Mouse (Mus musculus) liver, embryonic 14.5 days (tissue): ENCODE results near the gene Bpifb9a. TPM values are rescaled to one million over a fixed set of nuclear protein-coding genes. Genes with fewer than 3 reads are reported as not detected.
"Not testable (repeated sequence)": the region's sequence is repeated elsewhere in the genome, so short reads cannot be mapped to it uniquely, and the experiment has no call there.

Experiments
- ATAC-seq: fragments of 200-750 bp; cut with Nextera tagmentation; 2 replicates; pipeline ENCODE4 v1.8.0; 2017; ENCODE audit warnings: moderate number of reproducible peaks, mild to moderate bottlenecking, moderate library complexity; ENCODE audit not compliant: insufficient read depth
- DNase-seq, 3 experiments: peaks; one replicate each; pipeline ENCODE4 v3.0.0-alpha.2; 2012 to 2013; ENCODE audit warnings: low read depth in 3 of 3, low spot score in 3 of 3
- H3K27ac ChIP-seq: fragments of 300-500 bp; sonication (generic); 2 replicates; pipeline ENCODE4 v1.5.1; 2014; ENCODE audit warnings: moderate library complexity, mild to moderate bottlenecking, control low read depth, inconsistent platforms
- H3K27me3 ChIP-seq: fragments of 300-500 bp; sonication (generic); 2 replicates; pipeline ENCODE4 v1.6.1; 2014; ENCODE audit warnings: mild to moderate bottlenecking, low read length, moderate library complexity; ENCODE audit not compliant: control insufficient read depth, insufficient read depth
- H3K36me3 ChIP-seq: fragments of 300-500 bp; sonication (generic); replicated peaks from 2 replicates; pipeline ENCODE4 v1.6.1; 2014; ENCODE audit warnings: low read depth; ENCODE audit not compliant: control insufficient read depth, insufficient read depth
- H3K4me1 ChIP-seq, 2 experiments: fragments of 200-500 bp in 1 of 2; fragments of 300-500 bp in 1 of 2; sonication (generic) in 1 of 2; replicated peaks; 2 replicates each; pipeline ENCODE4 v1.6.1; 2012 to 2014; ENCODE audit warnings: antibody characterized with exemption in 1 of 2, inconsistent platforms in 1 of 2, low read length in 1 of 2; ENCODE audit not compliant: control insufficient read depth in 2 of 2, insufficient read depth in 2 of 2
- H3K4me2 ChIP-seq: fragments of 300-500 bp; sonication (generic); 2 replicates; pipeline ENCODE4 v1.6.1; 2014; ENCODE audit warnings: low read depth, mild to moderate bottlenecking, control low read depth, moderate library complexity
- H3K4me3 ChIP-seq, 2 experiments: fragments of 200-500 bp in 1 of 2; fragments of 300-500 bp in 1 of 2; sonication (generic) in 1 of 2; 2 replicates each; pipeline ENCODE4 v1.5.1; 2012 to 2014; ENCODE audit warnings: low read depth in 2 of 2, low read length in 2 of 2, mild to moderate bottlenecking in 2 of 2, control low read depth in 1 of 2, inconsistent platforms in 1 of 2, moderate library complexity in 1 of 2; ENCODE audit not compliant: insufficient read depth in 1 of 2
- H3K9ac ChIP-seq: fragments of 300-500 bp; sonication (generic); replicated peaks from 2 replicates; pipeline ENCODE4 v1.6.1; 2014; ENCODE audit warnings: mild to moderate bottlenecking, control low read depth, moderate library complexity
- H3K9me3 ChIP-seq: fragments of 300-500 bp; sonication (generic); 2 replicates; pipeline ENCODE4 v1.6.1; 2016; ENCODE audit warnings: low read length, mixed read lengths; ENCODE audit not compliant: control insufficient read depth
- CTCF ChIP-seq: IDR thresholded peaks from 2 replicates; pipeline ENCODE4 v1.5.1; 2016; ENCODE audit warnings: antibody characterized with exemption, low read depth, control low read depth
- EP300 ChIP-seq: IDR thresholded peaks from 2 replicates; pipeline ENCODE4 v1.6.1; 2016; ENCODE audit warnings: antibody characterized with exemption, low read depth
- WGBS: fragments of 180-500 bp; shearing (Covaris S2); extraction: QIAGEN DNeasy Blood & Tissue Kit; methylation state at CpG from one replicate; pipeline ENCODE4 v1.1.7; 2014; ENCODE audit not compliant: insufficient replicate concordance; 5-methylcytosine and 5-hydroxymethylcytosine counted together
- polyA plus RNA-seq, 2 experiments: library from polyadenylated mRNA; depleted of rRNA in 1 of 2; stranded (reverse) in 1 of 2; unstranded in 1 of 2; fragments of >200 nt; fragmentation: Nextera tagmentation in 1 of 2; extraction: Ambion mirVana in 1 of 2; gene quantifications; 2 replicates each; pipeline versions ENCODE4 v1.2.1 to v1.2.3; 2012 to 2014

The Bpifb9a gene
- polyA plus RNA-seq (2012; rRNA removed), result not detected in 2 replicates
- not detected in 2 replicates for polyA plus RNA-seq (2014; fragmentation: Nextera tagmentation; extraction: Ambion mirVana)

DNA sequence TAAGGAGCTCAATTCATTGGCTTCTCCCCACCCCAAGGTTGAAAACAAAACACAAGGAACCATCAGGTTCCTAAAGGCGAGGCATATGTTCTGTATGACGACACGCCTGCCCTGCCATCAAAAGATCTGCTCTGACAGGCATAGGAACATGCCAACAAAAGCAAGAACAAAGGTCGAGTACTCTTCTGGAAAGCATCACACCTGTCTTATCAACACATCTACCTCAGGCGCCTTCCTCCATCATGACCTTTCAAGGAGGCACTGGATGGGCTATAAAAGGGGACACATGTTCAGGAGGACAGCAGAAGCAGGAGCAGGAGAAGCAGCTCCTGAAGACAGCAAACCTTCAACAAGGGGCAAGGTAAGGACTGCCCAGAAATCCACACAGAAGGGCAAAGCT lies at the start of gene Bpifb9a:
TSS of gene Bpifb9a (plus strand) at position 301 of the 400 bp plus-strand sequence.
- WGBS, result 46% methylated on average over 5 of the region's 5 CpGs
- not testable (repeated sequence) for H3K9ac ChIP-seq, H3K36me3 ChIP-seq, H3K4me1 ChIP-seq, H3K27ac ChIP-seq, H3K4me3 ChIP-seq, H3K9me3 ChIP-seq, H3K27me3 ChIP-seq, H3K4me2 ChIP-seq, ATAC-seq, DNase-seq

DNA sequence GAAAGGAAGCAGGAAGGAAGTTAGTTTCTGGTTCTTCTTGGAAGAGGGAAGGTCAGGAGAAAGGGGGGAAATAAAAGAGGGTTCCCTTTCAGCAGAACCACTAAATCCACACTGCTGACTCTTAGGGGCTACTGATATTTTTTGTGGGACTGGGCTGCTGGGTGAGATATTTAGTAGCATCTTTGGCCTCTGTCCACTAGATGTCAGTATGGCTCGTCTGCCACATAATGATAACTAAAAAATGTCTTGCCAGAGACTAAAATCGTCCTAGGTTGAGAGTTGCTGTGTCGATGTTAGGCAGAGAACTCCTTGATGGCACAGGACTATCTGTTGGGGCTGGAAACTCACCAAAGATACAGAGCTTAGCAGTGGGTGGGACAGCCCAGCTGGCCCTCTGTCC lies 48.5 kb upstream of the Bpifb9a start:
- no peak overlapping the region for H3K4me2 ChIP-seq
- H3K36me3 ChIP-seq, result no peaks in the 10 kb centered on the region
- H3K4me1 ChIP-seq, result no peaks in the 10 kb centered on the region
- 11% methylated on average over 3 of the region's 3 CpGs for WGBS
- H3K9ac ChIP-seq, result no peak overlapping the region
- H3K9me3 ChIP-seq, result no peaks in the 10 kb centered on the region
- H3K27me3 ChIP-seq, result no peaks in the 10 kb centered on the region
- no peak overlapping the region for H3K27ac ChIP-seq
- DNase-seq (no peak), ATAC-seq (no peak)
- H3K4me3 ChIP-seq, result no peak overlapping the region
- no peak for TF ChIP-seq EP300
- TF ChIP-seq CTCF, result peak; percentile 38; the same call in 1 of the 2 replicates

- DNase-seq (no peak), ATAC-seq (no peak)
- WGBS, result 42% methylated on average over 1 of the region's 1 CpGs
- H3K4me2 ChIP-seq, result no peak overlapping the region
- H3K4me3 ChIP-seq, result no peak overlapping the region
- H3K27ac ChIP-seq, result no peak overlapping the region
- H3K4me1 ChIP-seq, result no peaks in the 10 kb centered on the region
- TF ChIP-seq EP300 (no peak), CTCF (no peak)
- H3K9ac ChIP-seq, result no peak overlapping the region
- H3K27me3 ChIP-seq, result no peaks in the 10 kb centered on the region
- no peaks in the 10 kb centered on the region for H3K36me3 ChIP-seq
- H3K9me3 ChIP-seq, result no peaks in the 10 kb centered on the region
These were observed 46.5 kb upstream of the Bpifb9a start for GRCm38 (mm10) chr2:154211121-154211520.

GRCm38 (mm10) chr2:154211881-154212280 lies 45.8 kb upstream of the Bpifb9a start:
- ATAC-seq (no peak), DNase-seq (no peak)
- Histone ChIP-seq H3K4me1 (no peaks in the 10 kb centered on the region), H3K36me3 (no peaks in the 10 kb centered on the region), H3K9me3 (no peaks in the 10 kb centered on the region), H3K9ac (no peak overlapping the region), H3K27me3 (no peaks in the 10 kb centered on the region), H3K27ac (no peak overlapping the region), H3K4me2 (no peak overlapping the region), H3K4me3 (no peak overlapping the region)
- TF ChIP-seq EP300, result no peak
- TF ChIP-seq CTCF, result no peak
- 64% methylated on average over 4 of the region's 4 CpGs for WGBS

DNA sequence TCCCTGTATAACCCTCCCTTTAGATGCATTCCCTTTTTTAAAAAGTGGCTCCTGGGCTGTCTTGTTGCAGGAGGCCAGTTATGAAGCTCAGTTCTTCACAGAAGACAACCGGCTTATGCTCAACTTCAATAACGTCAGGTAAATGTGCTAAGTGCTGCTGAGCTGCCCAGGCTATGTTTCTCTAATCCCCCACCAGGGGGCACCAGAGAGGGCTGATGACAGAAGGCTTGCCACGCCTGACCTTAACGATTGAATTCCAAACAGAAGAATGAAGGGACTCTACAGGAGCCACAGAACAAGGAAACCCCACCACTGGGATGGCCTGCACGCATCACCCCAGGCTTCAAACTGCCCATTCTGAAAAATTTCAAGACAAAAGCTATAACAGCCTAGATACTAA lies 42.5 kb upstream of the Bpifb9a start:
- ATAC-seq (no peak), DNase-seq (peak; percentile 31 to 51 (median 41))
- 11% methylated on average over 5 of the region's 5 CpGs for WGBS
- H3K9me3 ChIP-seq, result no peaks in the 10 kb centered on the region
- H3K4me1 ChIP-seq, result no peaks in the 10 kb centered on the region
- no peak overlapping the region for H3K4me3 ChIP-seq
- H3K27me3 ChIP-seq, result no peaks in the 10 kb centered on the region
- H3K4me2 ChIP-seq, result no peak overlapping the region
- H3K9ac ChIP-seq, result no peak overlapping the region
- no peak overlapping the region for H3K27ac ChIP-seq
- TF ChIP-seq EP300, result no peak
- TF ChIP-seq CTCF, result peak; percentile 87
- no peaks in the 10 kb centered on the region for H3K36me3 ChIP-seq

DNA sequence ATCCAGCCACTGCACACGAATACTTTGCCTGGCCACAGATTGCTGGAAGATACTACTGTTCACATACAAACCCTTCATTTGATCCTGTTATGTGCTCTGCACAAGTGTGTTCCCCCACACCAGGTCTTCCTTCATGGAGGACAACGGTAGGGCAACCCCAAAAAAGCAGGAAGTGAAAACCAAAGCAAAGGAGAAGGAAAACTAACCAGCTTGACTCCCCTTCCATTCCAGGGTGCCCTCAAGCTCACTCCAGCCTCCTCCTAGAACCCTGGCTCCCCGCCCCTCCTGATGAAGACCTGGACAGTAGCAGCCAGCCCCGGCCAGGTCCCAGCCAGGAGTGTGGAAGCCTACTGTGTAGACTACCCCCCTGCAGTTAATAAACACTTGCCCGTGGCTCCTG lies 37.7 kb upstream of the Bpifb9a start:
- no peak for ATAC-seq
- TF ChIP-seq CTCF (no peak), EP300 (no peak)
- Histone ChIP-seq H3K27ac (no peak overlapping the region), H3K4me3 (no peak overlapping the region), H3K4me1 (no peaks in the 10 kb centered on the region), H3K27me3 (no peaks in the 10 kb centered on the region), H3K36me3 (no peaks in the 10 kb centered on the region), H3K9me3 (no peaks in the 10 kb centered on the region), H3K9ac (no peak overlapping the region), H3K4me2 (no peak overlapping the region)
- no peak for DNase-seq
- 35% methylated on average over 5 of the region's 5 CpGs for WGBS
